18 mouse cellular contexts compared by ENCODE assay signal in genomic region chr1:37115847-37116246, GRCm38 (mm10).
"Had no signal": no experiment of that assay in that cellular context is flagged by ENCODE, and none has a peak within 500 bp of the region (broad histone marks: within the 10 kb centered on the region; RNA-seq: fewer than 3 reads in every experiment).

No protein-coding gene starts in this region.

- H3K36me3 ChIP-seq: midbrain, embryonic 10.5 days; midbrain, embryonic 12.5 days; neural tube, embryonic 13.5 days; neural tube, embryonic 15.5 days had no signal

- ATAC-seq: midbrain, embryonic 16.5 days had no signal

- H3K4me1 ChIP-seq: neural tube, embryonic 15.5 days had no signal

- H3K4me3 ChIP-seq: midbrain, embryonic 10.5 days; midbrain, embryonic 12.5 days; myocyte; neural tube, embryonic 13.5 days; neural tube, embryonic 15.5 days had no signal

- H3K27me3 ChIP-seq: midbrain, embryonic 12.5 days; neural tube, embryonic 13.5 days; neural tube, embryonic 15.5 days had no signal

- H3K9me3 ChIP-seq: midbrain, embryonic 10.5 days; midbrain, embryonic 12.5 days; neural tube, embryonic 13.5 days; neural tube, embryonic 15.5 days had no signal

- DNase-seq: lung, adult 18-20 months; lung, postnatal 10 days; lung, postnatal 4 days; midbrain, embryonic 14.5 days; retina, postnatal 1 day; right cerebral cortex, adult 18-20 months; right cerebral cortex, postnatal 25 days; right cerebral cortex, postnatal 4 days; spleen, adult 18-20 months; thymus, adult 18-20 months; thymus, postnatal 14 days; thymus, postnatal 36 days had no signal

- H3K27ac ChIP-seq: midbrain, embryonic 10.5 days; midbrain, embryonic 12.5 days; neural tube, embryonic 13.5 days; neural tube, embryonic 15.5 days had no signal
